Mouse (Mus musculus) adrenal gland, adult 2 months (tissue): ENCODE measurements at regions not wholly inside any gene's neighbourhood (a gene's known extent, or its start where the extent isn't known, plus 50 kb on each side); places are given as distances from the start of the nearest gene placed in this dataset.
A peak's percentile ranks its signal among the peaks of the same experiment; 100 is the strongest.

Experiments used
- DNase-seq: peaks from one replicate; pipeline ENCODE4 v3.0.0; 2021

DNA sequence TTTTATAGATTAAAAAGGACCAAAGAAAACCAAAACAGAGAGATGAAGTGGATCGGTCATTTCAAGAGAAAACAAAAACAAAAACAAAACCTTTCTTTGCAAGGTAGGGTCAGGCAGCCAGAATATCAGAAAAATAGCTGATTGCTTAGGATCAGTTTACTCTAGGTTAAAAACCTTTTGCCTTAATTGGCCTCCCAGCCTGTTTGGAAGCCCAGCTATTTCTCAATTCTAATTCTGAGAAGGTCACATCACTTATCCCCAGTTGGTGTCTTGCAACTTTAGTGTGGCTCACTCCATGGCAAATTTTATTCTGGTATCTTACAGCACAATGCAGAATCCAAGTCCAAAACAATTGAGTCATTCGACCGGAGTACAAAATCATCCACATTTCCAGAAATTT, 70.0 kb downstream of the 1190002N15Rik start:
- DNase-seq = peak; percentile 5

DNA sequence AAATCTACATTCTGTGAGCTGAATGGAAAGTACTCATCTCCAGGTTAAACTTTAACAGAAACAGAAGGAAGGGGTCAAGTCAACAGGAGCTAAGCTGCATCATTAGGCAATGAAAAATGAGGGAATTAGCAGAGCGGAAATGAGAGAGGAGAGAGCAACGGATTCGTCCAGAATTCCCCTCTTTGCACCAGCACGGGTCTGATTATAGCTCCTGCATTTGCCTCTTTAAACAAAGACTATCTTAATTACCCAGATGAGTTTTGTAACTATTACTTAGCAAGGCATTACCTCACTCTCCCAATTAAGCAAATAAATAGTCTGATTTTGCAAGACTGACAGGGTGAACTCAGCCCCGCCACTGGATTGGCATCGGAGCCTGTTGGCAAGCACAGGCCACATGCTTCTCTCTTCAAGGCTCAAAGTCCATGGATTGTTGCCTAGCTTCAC, 81.8 kb downstream of the 1190002N15Rik start:
- DNase-seq = peak; percentile 68

DNA sequence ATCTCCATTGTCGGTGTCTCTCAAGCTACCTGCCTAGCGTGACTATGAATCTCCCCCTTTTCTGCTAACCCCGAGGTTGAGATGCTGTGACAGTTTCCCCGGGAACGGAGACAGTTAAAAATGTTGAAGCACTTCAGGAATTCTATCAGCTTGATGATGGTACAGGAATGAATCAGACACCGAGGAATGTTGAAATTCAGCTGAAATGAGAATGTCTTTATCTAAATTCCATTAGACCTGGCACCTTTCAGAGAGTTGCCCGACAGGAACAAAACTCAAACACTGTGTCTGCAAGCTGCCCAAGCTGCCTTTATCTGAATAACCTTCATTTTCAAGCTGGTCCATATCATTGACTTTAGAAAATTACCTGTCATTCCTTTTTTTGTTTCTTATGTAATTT, 82.4 kb downstream of the 1190002N15Rik start:
- DNase-seq = no peak

- DNase-seq = no peak
Observed at GRCm38 (mm10) chr9:94449911-94450310, 88.0 kb downstream of the 1190002N15Rik start.

DNA sequence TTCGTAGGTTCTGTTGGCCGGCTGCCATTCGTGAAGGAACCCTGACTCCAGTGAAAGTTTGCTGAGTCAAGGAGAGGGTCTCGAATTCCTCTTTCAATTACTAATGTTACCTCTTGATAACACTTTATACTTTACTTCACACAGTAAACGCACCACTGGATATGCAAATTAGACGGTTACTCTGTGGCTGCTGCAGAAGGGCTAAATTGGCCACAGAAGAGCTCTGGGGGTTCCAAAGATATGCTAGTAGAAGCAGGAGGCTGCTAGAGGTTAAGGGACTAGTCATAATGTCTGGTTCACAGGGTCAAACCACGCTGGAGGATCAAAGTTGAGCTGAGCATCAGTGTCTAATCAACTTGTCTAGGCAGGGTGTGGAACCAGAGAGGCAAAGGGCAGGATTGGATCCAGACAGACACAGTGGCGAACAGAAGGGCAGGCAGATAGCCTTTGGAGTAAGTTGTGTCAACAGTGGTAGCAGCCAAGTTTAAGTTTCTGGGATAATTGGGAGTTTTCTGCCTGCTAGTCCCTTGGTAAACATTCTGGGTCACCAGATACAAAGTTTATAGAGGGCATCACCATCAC, 91.6 kb downstream of the 1190002N15Rik start:
- DNase-seq = no peak

GRCm38 (mm10) chr9:94444140-94444789, 93.6 kb downstream of the 1190002N15Rik start:
- DNase-seq = no peak

- DNase-seq = no peak
Observed at GRCm38 (mm10) chr9:94441393-94441792, 96.5 kb downstream of the 1190002N15Rik start.

DNA sequence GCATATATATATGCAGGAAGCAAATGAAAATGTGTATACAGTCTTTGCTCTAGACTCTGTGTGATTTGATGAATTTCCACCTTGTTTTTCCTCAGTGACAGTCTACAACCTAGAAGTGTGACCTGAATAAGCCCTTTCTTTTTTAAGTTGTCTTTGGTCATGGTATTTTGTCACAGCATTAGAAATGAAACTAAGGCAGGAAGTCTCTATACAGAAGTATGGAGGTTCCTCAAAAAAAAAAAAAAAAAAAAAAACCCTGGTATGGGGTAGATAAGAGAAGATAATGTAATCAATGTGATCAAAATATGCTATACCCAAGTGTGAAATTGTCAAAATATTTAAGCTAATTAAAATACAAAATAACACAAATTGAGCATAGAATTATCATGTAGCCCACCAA, 104.4 kb downstream of the 1190002N15Rik start:
- no peak for DNase-seq

DNA sequence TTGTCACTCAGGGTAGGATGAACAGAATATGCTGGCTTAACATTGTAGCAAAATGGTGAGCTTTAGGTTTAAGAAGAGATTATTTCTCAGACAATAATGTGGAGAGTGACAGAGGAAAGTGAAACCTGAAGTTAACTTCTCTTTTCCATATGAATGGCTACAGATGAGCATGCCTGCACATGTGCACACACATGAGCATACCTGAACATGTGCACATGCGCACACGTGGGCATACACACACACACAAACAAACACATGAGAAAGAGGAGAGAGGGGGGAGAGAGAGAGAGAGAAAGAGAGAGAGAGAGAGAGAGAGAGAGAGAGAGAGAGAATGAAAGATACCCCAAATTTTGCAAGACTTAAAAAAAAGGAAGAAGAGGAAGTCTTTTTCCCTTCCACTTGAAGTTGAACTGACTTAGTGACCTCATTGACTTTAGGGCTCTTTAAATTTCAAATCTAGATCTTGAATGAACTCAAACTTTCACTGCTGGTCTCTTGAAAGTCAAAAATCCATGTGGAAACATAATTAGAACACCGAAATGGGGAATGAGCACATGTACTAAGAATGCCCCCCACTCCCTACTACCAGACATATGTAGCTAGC, 105.6 kb downstream of the 1190002N15Rik start:
- DNase-seq = no peak

DNA sequence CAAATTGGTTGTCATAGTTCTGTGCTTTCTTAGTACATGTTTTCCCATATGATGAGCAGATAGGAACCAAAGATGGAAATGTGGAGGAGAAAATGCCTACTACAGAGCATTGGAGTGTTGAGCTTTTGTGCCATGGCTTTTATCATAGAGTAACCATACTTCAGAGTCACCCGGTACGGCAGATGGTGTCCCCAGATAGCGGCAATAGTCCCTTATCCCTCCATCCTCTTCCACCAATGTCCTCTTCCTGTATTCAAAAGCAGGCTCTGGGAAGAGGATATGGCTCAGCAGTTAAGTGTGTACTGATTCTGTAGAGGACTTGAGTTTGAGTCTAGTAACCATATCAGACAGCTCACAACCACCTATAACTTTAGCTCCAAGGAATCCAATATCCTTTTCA, 106.3 kb downstream of the 1190002N15Rik start:
- no peak for DNase-seq

DNA sequence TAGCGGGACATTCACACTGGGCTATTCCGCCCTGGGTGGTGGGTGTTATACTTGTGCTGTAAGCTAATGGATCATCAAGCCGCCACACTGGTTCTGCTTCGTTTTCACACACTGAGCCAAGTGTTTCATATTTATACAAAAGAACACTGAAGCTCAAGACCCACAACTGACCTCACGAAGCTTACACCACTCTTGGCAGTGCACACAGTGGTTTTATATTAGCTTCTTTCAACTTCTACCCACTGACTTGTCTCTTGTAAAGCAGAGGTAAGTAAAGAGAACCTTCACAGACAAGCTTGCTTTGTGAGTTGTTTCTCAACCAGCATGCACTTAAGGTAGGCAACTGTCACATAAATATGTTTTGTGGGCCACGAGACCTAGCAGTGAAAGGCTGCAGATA, 106.9 kb downstream of the 1190002N15Rik start:
- no peak for DNase-seq

- DNase-seq = no peak
Observed at GRCm38 (mm10) chr9:94426740-94427139, 111.1 kb downstream of the 1190002N15Rik start.

DNA sequence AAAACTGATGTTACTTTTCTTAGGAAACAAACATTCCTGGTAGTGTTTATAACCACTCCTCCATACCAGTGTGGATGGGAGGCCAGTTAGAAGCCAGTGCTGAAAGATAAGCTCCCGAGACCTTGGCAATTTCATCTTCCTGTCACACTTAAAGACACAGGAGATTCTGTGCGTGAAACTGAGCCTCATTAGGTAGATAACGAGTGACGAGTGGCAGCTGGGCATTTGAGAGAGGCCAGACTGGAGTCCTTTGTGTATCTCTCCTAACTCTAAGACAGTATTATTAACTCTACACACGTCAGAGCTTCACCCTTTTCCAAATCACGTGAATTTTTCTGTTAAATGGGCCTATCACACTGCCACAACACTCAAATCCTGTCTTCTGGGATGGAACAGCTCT, 112.1 kb downstream of the 1190002N15Rik start:
- DNase-seq = no peak

GRCm38 (mm10) chr9:94424438-94425135, 113.3 kb downstream of the 1190002N15Rik start:
- DNase-seq = no peak

DNA sequence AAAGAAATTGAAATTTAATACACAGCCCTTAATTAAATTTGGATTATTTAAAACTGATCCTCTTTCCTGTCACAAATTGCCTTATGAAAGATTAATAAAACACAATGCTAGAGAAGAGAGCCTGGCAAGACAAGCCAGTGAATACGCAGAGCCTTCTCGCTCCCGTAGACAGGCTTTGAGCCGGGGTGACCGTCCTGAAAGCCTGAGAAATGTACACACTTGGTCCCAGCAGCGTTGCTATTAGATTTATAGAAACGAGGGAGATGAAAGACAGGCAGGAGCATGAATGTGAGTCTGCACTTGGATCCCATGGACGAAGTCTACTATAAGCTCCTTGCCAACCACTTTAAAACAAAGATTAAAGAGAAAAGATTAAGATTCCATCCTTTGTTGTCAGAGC, 127.3 kb downstream of the 1190002N15Rik start:
- DNase-seq = no peak

- no peak for DNase-seq
Observed at GRCm38 (mm10) chr9:94410042-94410441, 127.8 kb downstream of the 1190002N15Rik start.

- DNase-seq = peak; percentile 12
Observed at GRCm38 (mm10) chr9:94408635-94409323, 129.1 kb downstream of the 1190002N15Rik start.

DNA sequence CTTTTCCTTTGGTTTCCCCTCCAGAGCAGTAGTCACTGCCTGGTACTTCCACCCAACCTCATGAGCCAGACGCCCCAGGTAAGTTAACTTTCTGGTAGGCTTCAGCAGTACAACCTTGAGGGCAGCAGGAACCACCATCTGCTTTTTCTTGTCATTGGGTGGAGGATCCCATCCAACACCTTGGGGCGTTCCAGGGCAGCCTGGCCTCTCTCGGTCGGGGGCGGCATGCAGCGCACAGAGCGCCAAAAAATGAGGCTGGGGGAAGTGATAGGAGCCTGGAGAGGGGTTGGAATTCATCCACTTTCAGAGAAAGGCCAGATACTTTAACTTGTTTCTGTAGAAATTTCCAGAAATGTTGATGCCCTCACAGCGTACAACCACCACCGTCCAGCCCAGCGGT, 130.2 kb downstream of the 1190002N15Rik start:
- no peak for DNase-seq

GRCm38 (mm10) chr9:94404551-94404950, 133.3 kb downstream of the 1190002N15Rik start:
- DNase-seq = no peak

DNA sequence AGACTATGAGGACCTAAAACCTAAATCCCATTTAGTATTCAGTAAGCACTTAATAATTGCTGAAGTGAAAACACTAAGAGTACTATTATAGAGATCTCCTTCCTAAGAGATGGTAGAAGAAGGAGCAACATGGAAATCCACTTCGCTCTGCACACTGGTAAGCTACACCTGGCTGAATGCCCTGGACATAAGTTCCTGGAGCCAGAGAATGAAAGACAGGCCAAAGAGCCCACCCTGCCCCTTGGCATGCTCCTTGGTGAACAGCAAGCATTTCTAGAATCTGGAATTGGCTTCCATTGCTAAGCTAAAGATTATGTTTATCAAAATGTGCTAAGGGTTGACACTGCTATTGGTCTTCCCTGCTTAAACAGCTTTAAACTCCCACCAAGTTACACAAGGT, 137.3 kb downstream of the 1190002N15Rik start:
- no peak for DNase-seq

- no peak for DNase-seq
Observed at GRCm38 (mm10) chr9:94395215-94395614, 142.7 kb downstream of the 1190002N15Rik start.

DNA sequence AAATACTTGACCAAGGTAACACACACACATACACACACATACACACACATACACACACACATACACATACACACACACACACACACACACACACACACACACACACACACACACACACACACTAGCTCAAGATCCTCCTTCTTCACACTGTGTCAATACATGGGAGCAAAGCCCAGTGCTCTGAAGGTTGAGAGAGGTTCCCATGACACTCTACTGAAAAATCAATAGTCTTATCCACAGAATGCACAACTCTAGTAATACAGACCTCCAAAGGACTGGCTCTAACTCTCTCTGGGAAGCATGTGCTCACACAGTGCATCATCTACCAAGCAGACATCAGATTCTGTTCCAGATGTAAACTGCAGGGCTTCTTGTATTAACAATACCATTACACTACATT, 151.7 kb downstream of the 1190002N15Rik start:
- DNase-seq = no peak
